Mouse (Mus musculus): Measurements from ENCODE around the gene Sfmbt2. TPM values are rescaled to one million over a fixed set of nuclear protein-coding genes. Genes with fewer than 3 reads are reported as not detected.

Gene Sfmbt2
- 0.70 TPM for polyA plus RNA-seq (2014; fragmentation: Illumina TruSeq; extraction: RNeasy Lipid Tissue Mini Kit (QIAGEN cat#74804); ENCODE audit: low read depth, low replicate concordance)

DNA sequence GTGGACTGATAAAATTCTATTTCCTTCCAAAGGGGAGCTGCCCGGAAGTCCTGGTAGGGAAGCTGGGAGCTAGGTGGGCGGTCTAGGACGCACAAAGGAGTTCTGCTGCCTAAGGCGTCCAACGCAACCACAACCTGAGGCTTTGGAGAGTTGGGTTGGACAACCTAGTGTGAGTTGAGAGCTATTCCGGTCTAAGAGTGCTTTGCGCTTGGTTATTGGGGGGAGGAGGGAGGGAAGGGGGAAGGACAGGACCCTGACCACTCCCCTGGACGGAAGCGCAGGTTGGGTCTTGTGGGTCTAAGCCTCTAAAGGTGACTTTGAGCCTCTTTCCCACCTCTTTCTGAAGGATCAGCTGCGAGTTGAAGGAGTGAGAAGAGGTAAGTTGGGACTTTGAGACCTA lies at the start of gene Sfmbt2:
Sfmbt2 (plus strand) TSS at position 335 of the 400 bp plus-strand sequence.

Other genes starting within 250 kb of the Sfmbt2 start
- 34.8 TPM for gene Itih2, start 239.1 kb upstream of the Sfmbt2 start, polyA plus RNA-seq (2014; fragmentation: Illumina TruSeq; extraction: RNeasy Lipid Tissue Mini Kit (QIAGEN cat#74804); ENCODE audit: low read depth, low replicate concordance)
- gene Itih5, start 216.9 kb upstream of the Sfmbt2 start, polyA plus RNA-seq (2014; fragmentation: Illumina TruSeq; extraction: RNeasy Lipid Tissue Mini Kit (QIAGEN cat#74804); ENCODE audit: low read depth, low replicate concordance) = 50.1 TPM

Data from adrenal gland, adult 10 weeks (tissue).